Mouse (Mus musculus) ovary, postnatal 14 days (tissue): ENCODE data around the gene Tgfa.

ENCODE experiments used
- DNase-seq: peaks from one replicate; pipeline ENCODE4 v3.0.0; 2022; ENCODE audit warnings: low spot score

Tgfa gene

DNA sequence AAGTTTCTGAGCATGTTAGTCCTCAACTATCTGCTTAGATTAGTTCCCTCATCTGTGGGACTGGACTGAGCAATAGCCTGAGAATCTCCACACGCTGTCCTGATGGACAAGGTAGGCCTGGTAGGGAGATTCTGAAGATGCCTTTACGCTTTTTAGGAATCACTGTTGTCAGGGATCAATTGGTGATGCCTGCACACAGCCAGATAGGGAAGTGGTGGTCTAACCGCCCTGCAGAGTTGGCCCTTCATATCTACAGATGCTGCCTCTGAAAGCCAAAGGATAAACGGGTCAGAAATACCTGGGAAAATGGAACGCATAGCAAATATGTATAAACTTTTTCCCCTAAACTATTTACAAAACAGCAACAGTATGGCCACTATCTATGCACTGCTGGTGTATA lies 37.3 kb downstream of the Tgfa start:
- no peak for DNase-seq

DNA sequence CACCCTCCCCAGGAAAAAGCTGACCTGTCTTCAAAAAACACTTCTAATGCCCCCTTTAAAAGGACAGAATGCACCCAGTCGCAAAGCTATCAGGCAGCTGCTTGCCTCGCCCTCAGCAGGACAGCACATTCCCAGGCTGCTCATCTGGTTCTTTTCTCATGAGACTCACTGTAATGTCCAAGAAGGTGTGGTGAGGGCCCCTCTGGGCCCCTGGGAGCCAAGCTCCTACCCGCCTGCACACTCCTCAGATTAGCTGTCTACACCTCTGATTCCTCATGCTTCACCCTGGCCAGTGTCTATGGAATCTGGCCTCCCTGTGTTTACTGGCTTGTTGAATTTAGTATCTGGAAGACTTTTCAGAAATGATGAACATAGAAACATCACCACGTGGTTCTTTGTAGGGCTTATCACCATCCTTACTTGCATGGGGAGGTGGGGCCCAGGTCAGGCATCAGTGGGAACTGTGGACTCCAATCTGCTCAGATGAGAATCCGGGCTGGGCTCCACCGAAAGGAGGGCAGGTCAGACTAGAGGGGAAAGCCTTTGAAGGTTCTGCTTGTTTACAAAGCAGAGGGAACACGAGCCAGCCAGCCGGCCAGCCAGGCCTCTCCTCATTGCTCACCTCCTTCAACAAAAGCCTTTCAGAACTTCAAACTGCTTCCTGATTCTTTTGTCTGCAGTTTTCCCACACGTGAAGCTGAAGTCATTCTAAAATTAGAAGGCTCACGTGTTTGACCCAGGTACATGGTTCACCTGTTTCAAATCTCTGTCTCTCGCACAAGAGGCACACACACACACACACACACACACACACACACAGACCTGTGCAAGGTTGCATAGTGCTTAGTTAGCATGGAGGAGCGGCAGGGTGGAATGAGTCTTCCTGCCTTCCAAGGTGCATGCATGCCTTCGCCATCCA lies 38.7 kb downstream of the Tgfa start:
- no peak for DNase-seq

DNA sequence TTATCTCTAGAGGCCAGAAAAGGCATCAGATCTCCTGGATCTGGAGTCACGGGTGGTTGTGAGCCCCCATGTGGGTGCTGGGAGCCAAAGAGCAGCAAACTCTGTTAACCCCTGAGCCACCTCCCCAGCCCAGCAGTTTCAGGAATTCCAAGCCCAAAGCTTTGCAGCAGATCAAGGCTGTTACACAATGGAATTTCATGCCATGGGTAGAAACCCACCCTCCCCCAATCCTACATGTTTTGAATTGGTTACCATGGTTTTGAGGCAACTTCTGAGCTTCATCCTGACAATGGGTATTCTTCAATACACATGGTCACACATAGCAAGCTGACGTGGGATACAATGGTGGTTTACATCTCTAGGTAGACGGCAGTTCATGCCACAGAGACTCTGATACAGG lies 49.8 kb downstream of the Tgfa start:
- no peak for DNase-seq

DNA sequence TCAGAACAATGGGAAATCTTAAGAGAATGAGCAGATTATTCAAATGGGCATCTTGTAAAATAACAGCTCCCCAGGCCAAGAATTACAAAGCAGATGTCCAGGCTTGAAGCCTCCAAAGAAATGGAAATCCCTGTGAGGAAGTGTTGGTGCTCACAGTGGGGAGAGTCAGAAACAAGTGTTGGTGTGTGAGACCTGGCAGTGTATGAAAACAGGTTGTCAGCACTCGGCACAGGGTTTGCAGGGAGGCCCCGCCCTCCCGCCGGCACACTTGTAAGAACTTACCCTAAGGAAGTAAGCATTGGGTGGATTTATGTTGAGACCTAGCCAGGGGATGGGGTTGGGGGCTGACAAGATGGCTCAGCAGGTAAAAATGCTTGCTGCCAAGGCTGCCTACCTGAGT lies 50.9 kb downstream of the Tgfa start:
- DNase-seq: no peak

DNA sequence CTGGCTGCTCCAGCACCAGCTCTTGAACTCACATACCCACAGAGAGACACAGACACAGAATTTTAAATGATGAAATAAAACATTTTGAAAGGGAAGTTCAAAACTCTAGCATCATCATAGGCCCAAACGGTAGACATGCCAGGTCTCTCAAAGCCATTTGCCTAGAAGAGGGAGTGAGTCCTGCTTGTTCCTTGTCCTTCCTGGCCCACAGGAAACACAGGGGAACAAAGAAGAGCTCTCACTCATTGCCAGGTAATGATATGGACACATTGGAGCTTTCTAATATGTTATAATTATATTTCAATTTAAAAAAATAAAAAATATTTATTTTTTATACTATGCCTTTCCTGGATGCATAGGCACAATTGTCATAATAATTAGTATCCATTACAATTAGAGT lies 53.5 kb downstream of the Tgfa start:
- DNase-seq: no peak

DNA sequence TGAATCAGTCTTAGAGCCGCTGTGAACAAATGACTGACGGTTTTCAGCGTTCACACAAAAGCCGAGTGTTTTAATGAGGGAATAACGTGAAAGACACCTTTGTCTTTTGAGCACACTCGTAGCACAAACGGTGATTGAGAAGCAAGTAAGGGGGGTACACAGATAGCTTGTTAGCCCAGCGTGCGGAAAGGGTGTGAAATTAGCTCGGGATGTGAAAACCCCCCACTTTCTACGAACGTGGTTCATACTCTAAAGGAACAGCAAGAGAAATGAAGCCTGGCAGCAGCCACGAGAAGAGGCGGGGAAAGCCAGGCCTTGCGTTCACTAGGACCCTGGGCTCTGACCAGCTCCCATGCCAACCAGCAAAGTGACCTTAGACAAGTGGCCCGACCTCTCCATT lies 54.0 kb downstream of the Tgfa start:
- no peak for DNase-seq

DNA sequence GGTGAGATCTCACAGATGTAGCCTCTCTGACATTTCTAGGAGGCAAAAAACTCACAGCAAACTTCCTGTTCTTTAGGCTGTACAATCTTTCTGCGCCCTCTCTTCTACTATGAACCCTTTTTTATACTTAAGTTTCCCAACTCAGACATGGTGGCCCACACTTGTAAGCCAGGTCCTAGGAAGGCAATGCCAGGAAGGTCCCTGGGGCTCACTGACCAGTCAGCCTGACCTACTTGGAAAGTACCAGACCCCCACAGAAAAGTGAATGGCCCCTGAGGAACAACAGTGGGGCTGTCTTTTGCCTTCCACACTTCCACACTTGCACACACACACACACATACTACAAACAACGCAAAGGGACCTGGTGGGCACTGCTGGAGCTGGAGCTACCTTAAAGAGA lies 55.2 kb downstream of the Tgfa start:
- DNase-seq: no peak

DNA sequence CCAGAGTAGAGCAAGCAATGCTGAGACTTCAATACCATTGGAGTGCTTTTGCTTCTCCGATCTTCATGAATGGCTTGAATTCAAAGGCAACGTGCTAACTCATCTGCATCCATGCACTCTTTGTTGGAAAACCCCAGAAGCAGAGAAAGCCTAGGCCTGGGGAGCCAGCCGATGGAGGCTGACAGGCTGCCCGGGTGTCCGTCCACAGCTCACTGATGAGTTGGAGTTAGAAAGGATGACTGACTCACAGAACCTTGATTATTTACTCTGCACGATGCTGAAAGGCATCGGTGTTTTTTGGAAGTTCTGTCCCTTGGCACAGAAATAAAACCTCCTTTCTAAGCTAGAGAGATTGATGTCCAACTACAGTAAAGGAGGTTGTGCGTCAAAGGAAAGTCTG lies 55.8 kb downstream of the Tgfa start:
- no peak for DNase-seq

DNA sequence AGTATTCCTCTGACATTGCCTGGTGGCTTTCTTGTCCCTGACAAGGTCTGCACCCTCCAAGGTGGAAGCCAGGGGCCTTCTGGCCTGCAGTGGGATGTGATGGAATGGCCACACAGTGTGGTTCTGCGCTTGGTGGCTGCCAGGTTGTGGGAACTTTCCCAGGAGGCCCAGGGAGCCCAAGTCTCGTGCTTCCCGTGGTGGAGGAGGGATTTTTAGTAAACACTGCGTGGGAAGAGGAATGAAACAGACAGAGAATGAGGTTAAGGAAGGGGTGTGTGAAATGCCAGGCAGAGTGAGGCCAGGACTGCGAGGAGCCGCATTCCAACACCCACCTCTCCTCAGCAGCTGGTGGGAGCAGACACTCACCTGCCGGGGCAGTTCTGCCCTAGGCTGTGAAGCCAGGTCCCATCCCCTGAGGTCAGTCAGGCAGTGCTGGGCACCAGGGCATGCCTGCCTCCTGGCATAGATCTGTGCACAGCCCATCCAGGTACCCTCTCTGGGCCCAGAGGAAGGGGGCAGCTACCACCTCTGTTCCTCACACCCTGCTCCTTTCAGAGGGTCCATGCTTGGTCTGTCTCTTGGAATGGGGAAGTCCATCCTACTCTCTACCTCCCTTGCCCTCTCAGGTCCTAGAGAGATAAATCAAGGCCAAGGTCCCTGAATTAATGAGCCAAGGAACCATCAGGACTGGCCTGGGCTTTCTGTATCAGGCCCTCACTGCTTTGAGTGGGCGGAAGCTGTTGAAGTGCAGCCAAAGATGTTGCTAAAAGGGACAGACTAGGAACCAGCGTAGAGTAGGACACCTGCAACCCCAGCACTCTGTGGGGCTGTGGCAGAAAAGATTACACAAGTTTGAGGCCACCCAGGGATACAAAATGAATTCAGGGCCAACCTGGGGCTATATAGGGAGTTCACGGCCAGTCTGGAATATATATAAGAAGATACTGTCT lies 57.4 kb downstream of the Tgfa start:
- DNase-seq: no peak

DNA sequence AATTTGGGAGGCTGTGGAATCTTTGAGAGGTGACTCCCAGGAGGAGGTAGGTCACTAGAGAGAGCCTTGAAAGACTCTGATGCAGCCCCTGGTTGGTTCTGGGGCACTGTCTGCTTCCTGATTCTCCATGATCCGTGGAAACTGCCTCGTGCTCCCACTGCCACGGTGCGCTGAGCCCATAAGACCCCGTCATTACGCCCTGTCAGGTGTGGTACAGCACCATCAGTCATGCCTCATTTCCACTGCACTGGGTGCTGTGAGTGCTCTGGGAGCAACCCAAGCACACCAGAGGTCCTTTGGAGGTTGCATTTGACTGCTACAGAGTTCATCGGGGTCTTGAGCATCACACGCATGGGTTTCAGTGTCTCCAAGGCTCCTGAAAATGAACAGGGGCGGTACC lies 60.9 kb downstream of the Tgfa start:
- no peak for DNase-seq

DNA sequence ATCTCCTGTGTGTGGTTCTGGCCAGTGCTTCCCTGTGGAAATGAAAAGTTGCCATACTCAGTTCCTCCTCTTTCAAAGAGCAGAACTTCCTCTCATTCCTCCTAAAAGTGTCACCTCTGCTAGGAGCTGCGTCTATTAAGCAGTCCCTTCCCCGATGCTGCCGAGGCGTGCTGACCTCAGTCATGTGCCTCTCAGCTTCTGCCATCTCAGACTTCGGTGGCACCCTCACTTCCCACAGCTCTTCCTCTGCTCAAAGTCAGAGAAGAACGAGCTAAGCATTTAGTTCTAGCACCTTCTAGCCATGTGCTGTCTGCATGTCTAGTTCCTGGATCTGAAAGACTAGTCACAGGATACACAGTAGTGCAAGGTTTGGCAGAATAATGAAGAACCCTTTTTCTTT lies 64.2 kb downstream of the Tgfa start:
- no peak for DNase-seq

DNA sequence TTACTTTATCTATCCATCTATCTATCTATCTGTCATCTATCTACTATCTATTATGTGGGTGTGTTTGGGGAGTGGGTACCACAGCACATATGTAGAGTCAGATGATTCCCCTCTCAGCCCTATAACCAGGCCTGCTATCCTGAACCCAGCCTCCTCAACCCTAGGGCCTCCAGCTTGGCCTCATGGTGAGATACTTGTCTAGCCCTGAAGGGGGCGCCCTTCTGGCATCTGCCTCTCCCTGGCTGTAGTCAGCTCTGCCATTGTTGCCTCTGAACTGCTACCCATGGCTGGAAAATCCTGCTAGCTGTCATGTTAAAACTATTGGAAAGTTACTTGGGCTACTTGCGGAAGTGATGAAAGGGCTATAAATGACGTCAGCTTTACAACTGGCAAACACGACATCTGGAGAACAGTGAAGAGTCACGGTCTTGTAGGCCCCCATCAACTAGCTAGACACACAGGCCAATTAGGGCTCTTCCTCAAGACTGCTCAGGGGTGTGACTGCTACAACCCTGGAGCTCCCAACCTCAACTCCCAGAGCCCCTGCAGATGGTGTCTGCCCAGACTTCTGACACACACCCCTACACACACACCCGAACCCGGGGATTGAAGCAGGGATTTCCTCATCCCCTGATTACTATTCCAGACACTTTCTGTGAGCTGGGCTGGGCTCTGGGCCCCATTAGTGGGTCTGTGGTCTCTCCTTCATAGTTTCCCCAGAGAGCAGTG lies 65.5 kb downstream of the Tgfa start:
- DNase-seq: no peak

DNA sequence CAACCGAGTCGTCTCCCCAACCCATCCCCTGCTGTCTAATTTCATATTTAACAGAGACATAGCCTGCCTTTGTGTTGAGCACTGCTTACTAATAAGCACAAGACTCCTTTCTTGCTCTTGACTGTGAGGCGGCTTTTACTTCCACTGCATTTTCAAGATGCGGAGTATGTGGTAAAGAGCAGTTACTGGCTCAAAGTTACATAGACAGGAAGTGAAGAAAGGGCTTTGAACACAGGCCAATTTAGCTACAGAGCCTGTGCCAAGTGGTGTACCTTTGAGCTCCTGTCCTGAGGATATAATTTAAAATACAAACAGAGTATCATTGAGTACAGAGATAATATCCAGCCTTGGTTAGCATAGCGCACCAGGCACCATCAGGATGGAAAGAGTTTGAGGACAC lies 71.8 kb downstream of the Tgfa start:
- DNase-seq: no peak

DNA sequence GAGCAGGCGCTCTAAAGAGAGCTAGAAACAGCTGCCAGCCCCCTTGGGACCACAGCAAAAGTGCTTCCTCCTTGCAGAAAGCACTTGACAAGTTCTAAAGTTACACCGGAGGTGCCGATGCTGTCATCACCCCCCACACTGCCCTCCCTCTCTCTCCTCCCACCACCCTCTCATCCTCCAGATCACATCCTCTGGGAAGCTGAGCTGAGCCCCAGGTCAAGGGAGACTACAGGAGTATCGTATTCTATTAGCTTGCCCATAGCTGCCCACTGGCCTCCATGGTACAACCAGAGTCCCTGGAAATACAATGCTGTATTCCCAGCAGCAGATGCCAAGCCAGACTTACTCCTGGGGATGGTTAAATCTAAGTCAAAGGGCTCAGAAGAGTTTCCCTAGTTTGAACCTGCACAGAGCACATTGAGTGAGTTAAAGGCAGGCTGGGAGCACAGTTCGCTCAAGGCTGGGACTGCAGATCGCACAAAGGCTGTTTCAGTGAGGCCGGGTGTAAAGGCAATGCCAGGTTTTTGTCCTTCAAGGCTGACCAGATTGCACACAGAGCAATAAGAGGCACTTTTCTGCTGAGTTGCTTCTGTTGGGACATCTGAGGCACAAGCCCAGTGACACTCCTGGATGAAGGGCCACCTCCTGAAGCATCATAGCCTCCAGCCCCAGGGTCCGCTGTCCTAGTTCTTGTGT lies 75.5 kb downstream of the Tgfa start:
- DNase-seq: no peak

DNA sequence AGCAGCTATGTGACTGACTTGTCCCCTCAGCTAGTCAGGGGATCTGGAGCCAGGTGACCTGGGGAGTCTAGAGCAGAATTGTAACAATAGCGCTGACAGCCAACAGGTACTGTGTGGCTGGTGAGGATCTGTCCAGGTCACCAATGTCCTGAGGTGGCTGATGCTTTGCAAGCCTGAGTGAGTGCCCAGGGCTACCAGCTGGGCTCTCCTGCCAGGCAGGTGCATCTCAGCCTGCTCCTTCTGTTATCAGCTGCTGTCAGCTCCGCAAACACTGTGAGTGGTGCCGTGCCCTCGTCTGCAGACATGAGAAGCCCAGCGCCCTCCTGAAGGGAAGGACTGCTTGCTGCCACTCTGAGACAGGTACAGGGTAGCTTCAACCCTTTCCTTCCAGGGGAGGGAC lies 76.1 kb downstream of the Tgfa start:
- no peak for DNase-seq

DNA sequence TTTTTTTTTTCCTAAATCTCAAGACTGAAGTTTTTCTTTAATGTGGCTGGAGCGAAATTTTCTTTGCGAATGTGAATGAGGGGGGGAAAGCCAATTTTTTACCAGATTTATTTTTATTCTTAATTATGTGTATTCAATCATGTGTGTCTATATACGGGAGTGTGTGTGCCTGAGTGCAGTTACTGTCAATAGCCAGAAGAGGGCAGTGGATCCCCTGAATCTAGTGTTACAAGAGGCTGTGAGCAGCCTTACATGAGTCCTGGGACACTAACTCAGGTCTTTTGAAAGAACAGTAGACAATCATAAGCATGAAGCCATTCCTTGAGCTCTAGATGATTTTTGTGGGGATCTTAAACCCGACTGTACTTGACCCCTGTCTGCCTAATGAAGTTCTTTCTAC lies 80.7 kb downstream of the Tgfa start:
- DNase-seq: no peak

DNA sequence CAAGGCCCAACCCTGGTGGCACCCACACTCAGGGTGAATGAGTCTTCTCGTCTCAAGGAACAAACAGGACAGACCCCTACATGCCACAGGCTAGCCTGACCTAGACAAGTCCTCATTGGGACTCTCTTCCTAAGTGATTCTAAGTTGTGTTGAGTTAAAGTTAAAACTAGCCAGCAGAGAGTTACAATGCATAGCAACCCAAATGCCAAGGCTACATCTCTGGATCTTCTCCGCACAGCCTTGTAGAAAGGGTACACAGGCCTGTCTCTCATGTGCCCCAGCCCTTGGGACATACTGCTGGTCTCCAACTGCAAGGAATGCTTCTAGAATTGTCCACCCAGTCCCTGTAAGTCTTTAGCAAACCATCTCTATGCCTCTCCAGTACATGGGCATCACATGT lies 81.8 kb downstream of the Tgfa start:
- DNase-seq: no peak

DNA sequence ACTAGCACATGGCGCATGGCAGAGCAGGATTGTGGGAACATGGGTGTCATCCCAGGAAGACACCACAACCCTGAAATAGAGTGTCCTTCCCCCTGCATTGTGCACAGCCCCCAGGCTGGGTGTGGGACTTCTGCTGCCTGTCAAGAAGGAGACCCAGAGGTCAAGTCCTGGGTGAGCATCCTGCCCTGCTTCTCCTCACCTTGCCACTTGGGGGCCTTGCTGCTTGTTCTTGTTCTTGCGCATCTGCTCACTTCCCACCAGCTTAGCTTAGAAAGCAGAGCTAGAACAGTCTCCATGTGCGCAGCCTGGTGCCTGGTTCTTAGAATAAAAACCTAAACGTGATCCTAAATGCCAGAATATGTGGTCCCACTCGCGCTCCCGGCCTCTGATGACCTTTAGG lies 82.6 kb downstream of the Tgfa start:
- no peak for DNase-seq

DNA sequence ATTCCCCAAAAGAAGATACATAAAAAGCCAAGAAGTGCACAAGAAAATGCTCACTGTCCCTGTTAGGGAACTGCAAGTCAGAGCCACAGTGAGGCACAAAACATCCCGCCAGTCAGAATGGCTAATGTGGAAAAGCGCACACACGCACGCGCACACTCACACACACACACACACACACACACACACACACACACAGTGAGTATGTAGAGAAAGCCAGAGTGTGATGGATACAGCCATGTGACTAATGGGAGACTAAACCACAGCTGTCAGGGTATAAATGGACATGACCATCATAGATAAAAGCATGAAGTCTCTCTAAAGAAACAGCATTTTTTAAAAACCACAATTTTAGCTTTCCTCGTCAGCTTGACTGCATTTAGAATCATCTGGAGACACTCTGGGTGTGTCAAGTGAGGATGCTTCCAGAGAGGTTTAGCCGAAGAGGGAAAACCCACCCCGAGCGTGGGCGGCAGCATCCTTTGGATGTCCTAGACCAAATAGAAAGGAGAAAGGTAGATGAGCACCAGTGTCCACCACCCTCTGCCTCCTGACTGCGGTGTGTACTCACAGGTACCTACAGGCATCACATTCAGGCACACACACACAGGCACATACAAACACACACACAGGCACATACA lies 86.7 kb downstream of the Tgfa start:
- DNase-seq: no peak

DNA sequence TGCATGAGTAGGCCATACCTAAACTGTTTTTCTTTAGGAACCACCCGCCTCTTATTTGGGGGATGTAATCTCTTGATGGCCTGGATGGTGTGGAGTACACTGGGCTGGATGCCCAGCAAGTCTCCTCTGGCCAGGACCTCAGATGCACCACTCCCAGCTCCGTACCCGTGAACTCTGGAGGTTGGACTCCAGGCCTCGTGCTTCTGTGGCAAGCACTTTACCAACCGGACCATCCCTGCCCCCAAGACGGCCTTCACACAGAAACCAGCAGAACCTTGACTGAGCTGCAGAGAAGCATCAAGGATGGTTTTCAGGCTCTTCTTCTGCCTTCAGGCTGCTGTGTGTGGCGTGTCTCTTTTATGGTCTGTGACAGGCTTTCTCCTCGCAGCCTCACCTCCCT lies 98.3 kb downstream of the Tgfa start:
- DNase-seq: no peak

DNA sequence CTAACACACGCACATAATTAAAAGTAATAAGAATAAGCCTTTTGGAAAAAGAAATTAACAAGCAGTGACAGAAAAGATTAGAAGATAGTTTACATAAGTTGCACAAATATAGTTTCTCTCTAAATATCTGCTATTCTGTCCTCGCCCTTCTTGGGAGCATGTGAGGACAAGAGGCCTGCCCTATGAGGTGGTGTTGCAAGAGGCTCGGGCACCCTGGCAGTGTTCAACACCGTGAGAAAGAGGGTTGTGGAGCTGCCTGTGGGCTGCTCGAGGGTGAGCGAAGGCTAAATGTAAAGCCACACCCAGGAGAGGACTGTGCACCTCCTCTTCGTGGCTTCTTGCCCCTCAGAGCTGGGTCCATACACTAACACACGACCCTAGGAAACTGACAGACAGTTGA lies 100.4 kb downstream of the Tgfa start:
- DNase-seq: no peak
